Mouse (Mus musculus): Measurements from ENCODE around the gene Dbp. TPM values are rescaled to one million over a fixed set of nuclear protein-coding genes. Genes with fewer than 3 reads are reported as not detected.

The Dbp gene
- total and polyA plus RNA-seq, 3 experiments = 22.5 to 24.4 TPM; not detected in 1

GRCm38 (mm10) chr7:45719738-45720412, 15.0 kb downstream of the Dbp start:
- H3K4me1 ChIP-seq (ENCODE audit: control insufficient read depth in 1 of 2, insufficient read depth in 2 of 2, low read length in 2 of 2) = peaks cover 0 to 5% of the 10 kb centered on the region in 2 experiments; a peak in 1 of 4 replicates
- H3K79me2 ChIP-seq (ENCODE audit: control insufficient read depth, insufficient read depth, low read length, poor library complexity) = peaks cover 42% of the 10 kb centered on the region
- H3K27ac ChIP-seq (ENCODE audit: control insufficient read depth, low read depth, low read length) = 0 out of 2 replicates have a peak overlapping the region, but pooled peaks have one; percentile 9
- peak; percentile 22 for DNase-seq (ENCODE audit: low read depth, low spot score)
- H3K4me3 ChIP-seq (ENCODE audit: control insufficient read depth in 1 of 2, insufficient read depth in 1 of 2, low read depth in 2 of 2, low read length in 2 of 2) = peak overlapping the region; percentile 9 to 69; a peak in 2 of 4 replicates
- H3K36me3 ChIP-seq (ENCODE audit: control insufficient read depth in 1 of 2, insufficient read depth in 2 of 2, low read length in 2 of 2) = peaks cover 2% of the 10 kb centered on the region in 2 experiments; a peak in 3 of 4 replicates
- H3K27me3 ChIP-seq (ENCODE audit: control insufficient read depth in 1 of 2, insufficient read depth in 2 of 2, low read length in 2 of 2) = no peaks in the 10 kb centered on the region
- peak overlapping the region; percentile 87 for H3K9ac ChIP-seq (ENCODE audit: control insufficient read depth, low read depth, low read length, poor library complexity, severe bottlenecking)
- TF ChIP-seq TAL1 (IDR thresholded peaks at IDR 0.05; ENCODE audit: low read length) (no peak), CTCF (IDR thresholded peaks at IDR 0.05 in 2 of 3, conservative IDR thresholded peaks at IDR 0.05 in 1 of 3; ENCODE audit: control insufficient read depth in 1 of 3, insufficient read depth in 1 of 3, low read depth in 2 of 3, low read length in 3 of 3, poor library complexity in 1 of 3, severe bottlenecking in 1 of 3) (no peak), POLR2A (IDR thresholded peaks at IDR 0.05; ENCODE audit: control insufficient read depth in 1 of 2, insufficient read depth in 1 of 2, low read depth in 1 of 2, low read length in 2 of 2, poor library complexity in 1 of 2) (no peak), JUND (IDR thresholded peaks at IDR 0.05; ENCODE audit: low read depth, low read length) (no peak), CHD1 (IDR thresholded peaks at IDR 0.05; ENCODE audit: low read depth, low read length) (no peak)
- H3K9me3 ChIP-seq (replicated peaks; ENCODE audit: insufficient read depth, low read length) = no peaks in the 10 kb centered on the region

- Histone ChIP-seq H3K9me3 (replicated peaks; ENCODE audit: insufficient read depth, low read length) (no peaks in the 10 kb centered on the region), H3K27me3 (ENCODE audit: control insufficient read depth in 1 of 2, insufficient read depth in 2 of 2, low read length in 2 of 2) (no peaks in the 10 kb centered on the region), H3K4me1 (ENCODE audit: control insufficient read depth in 1 of 2, insufficient read depth in 2 of 2, low read length in 2 of 2) (peaks cover 0 to 3% of the 10 kb centered on the region in 2 experiments; a peak in 1 of 4 replicates), H3K9ac (ENCODE audit: control insufficient read depth, low read depth, low read length, poor library complexity, severe bottlenecking) (peak within 1 kb of the TSS; percentile 87; the same call in 1 of the 2 replicates), H3K4me3 (ENCODE audit: control insufficient read depth in 1 of 2, insufficient read depth in 1 of 2, low read depth in 2 of 2, low read length in 2 of 2) (peak within 1 kb of the TSS in 1 of 2 experiments; percentile 69; a peak in 2 of 4 replicates), H3K79me2 (ENCODE audit: control insufficient read depth, insufficient read depth, low read length, poor library complexity) (peaks cover 40% of the 10 kb centered on the region), H3K27ac (ENCODE audit: control insufficient read depth, low read depth, low read length) (no peak within 1 kb of the TSS), H3K36me3 (ENCODE audit: control insufficient read depth in 1 of 2, insufficient read depth in 2 of 2, low read length in 2 of 2) (peaks cover 2% of the 10 kb centered on the region in 2 experiments; a peak in 3 of 4 replicates)
- DNase-seq (ENCODE audit: low read depth, low spot score) = peak; percentile 46
- TF ChIP-seq CTCF (IDR thresholded peaks at IDR 0.05 in 2 of 3, conservative IDR thresholded peaks at IDR 0.05 in 1 of 3; ENCODE audit: control insufficient read depth in 1 of 3, insufficient read depth in 1 of 3, low read depth in 2 of 3, low read length in 3 of 3, poor library complexity in 1 of 3, severe bottlenecking in 1 of 3) (peak in 2 of 3 experiments; percentile 4 to 23; a peak in 3 of 6 replicates), POLR2A (IDR thresholded peaks at IDR 0.05; ENCODE audit: control insufficient read depth in 1 of 2, insufficient read depth in 1 of 2, low read depth in 1 of 2, low read length in 2 of 2, poor library complexity in 1 of 2) (peak in 1 of 2 experiments; percentile 54; a peak in 1 of 4 replicates), ZC3H11A (IDR thresholded peaks at IDR 0.05; ENCODE audit: low read depth, low read length) (no peak)
These were observed 15.7 kb downstream of the Dbp start, which contains the start of gene Fam83e for GRCm38 (mm10) chr7:45720413-45721233. Gene Fam83e (plus strand): TSS chr7:45721212.

DNA sequence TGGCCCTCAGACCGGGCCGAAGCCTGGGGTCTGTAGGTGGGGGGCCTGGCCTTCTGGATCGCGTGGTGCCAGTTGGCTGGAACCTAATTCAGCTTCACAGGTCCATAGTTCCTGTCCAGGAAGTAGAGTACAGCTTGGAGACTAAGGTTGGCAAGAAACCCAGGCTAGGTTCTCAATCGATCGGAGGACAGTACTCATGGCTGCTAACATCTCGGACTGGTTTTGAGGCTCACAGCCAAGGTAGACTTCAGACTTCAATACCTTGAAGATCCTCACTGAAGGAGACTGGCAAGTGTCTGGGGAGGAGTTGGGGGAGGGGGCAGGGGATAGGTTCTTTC, 16.3 kb downstream of the Dbp start:
- H3K4me1 ChIP-seq (ENCODE audit: control insufficient read depth in 1 of 2, insufficient read depth in 2 of 2, low read length in 2 of 2) = no peaks in the 10 kb centered on the region
- no peak overlapping the region for H3K27ac ChIP-seq (ENCODE audit: control insufficient read depth, low read depth, low read length)
- no peak overlapping the region for H3K4me3 ChIP-seq (ENCODE audit: control insufficient read depth in 1 of 2, insufficient read depth in 1 of 2, low read depth in 2 of 2, low read length in 2 of 2)
- no peak overlapping the region for H3K9ac ChIP-seq (ENCODE audit: control insufficient read depth, low read depth, low read length, poor library complexity, severe bottlenecking)
- DNase-seq (ENCODE audit: low read depth, low spot score) = peak; percentile 42
- no peaks in the 10 kb centered on the region for H3K9me3 ChIP-seq (replicated peaks; ENCODE audit: insufficient read depth, low read length)
- peaks cover 2% of the 10 kb centered on the region in 2 experiments; a peak in 3 of 4 replicates for H3K36me3 ChIP-seq (ENCODE audit: control insufficient read depth in 1 of 2, insufficient read depth in 2 of 2, low read length in 2 of 2)
- TF ChIP-seq POLR2AphosphoS5 (IDR thresholded peaks at IDR 0.05; ENCODE audit: borderline replicate concordance, low read depth, low read length) (no peak), CHD2 (IDR thresholded peaks at IDR 0.05; ENCODE audit: low read length) (peak; percentile 18; the same call in 1 of the 2 replicates), CHD1 (IDR thresholded peaks at IDR 0.05; ENCODE audit: low read depth, low read length) (no peak), MYC (IDR thresholded peaks at IDR 0.05; ENCODE audit: low read depth, low read length) (no peak), NRF1 (IDR thresholded peaks at IDR 0.05; ENCODE audit: insufficient read depth, low read depth, low read length, poor library complexity, severe bottlenecking) (no peak), KAT2A (conservative IDR thresholded peaks at IDR 0.05; ENCODE audit: low read depth, low read length) (no peak), UBTF (IDR thresholded peaks at IDR 0.05; ENCODE audit: borderline replicate concordance, insufficient read depth, low read depth, low read length) (no peak), POLR2AphosphoS2 (IDR thresholded peaks at IDR 0.05; ENCODE audit: low read length) (peak; percentile 93), POLR2A (IDR thresholded peaks at IDR 0.05; ENCODE audit: control insufficient read depth in 1 of 2, insufficient read depth in 1 of 2, low read depth in 1 of 2, low read length in 2 of 2, poor library complexity in 1 of 2) (peak in 1 of 2 experiments; percentile 29; a peak in 1 of 4 replicates), MAZ (IDR thresholded peaks at IDR 0.05; ENCODE audit: low read depth, low read length) (no peak), ZMIZ1 (IDR thresholded peaks at IDR 0.05; ENCODE audit: low read depth, low read length) (no peak; the same call in 1 of the 2 replicates)
- H3K27me3 ChIP-seq (ENCODE audit: control insufficient read depth in 1 of 2, insufficient read depth in 2 of 2, low read length in 2 of 2) = no peaks in the 10 kb centered on the region
- peaks cover 34% of the 10 kb centered on the region for H3K79me2 ChIP-seq (ENCODE audit: control insufficient read depth, insufficient read depth, low read length, poor library complexity)
